Mouse (Mus musculus): ENCODE results near the gene Lhpp. TPM values are rescaled to one million over a fixed set of nuclear protein-coding genes. Genes with fewer than 3 reads are reported as not detected.

Lhpp gene
- polyA plus RNA-seq, 2 experiments from 2014 or later = 4.0 to 5.0 TPM

DNA sequence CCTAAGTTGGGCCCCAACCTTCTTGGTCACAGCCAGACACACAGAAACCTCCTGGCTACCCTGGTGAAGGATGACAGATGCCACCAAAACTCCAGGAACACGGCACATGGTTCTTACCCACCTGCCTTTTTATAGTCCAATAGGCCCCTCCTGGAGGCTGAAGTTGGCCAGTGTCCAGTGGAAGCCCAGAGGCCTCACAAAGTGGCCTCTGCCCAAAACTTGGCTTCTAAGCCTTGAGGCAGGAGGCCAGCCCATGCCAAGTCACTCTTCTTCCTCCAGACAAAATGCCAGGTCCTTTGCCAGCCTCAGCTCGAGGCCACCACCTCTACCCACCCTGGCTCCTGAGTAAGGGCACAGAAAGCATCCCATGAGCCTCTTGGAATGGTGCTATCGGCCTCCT is 72.5 kb downstream of the Lhpp start:
- no peak for ATAC-seq

DNA sequence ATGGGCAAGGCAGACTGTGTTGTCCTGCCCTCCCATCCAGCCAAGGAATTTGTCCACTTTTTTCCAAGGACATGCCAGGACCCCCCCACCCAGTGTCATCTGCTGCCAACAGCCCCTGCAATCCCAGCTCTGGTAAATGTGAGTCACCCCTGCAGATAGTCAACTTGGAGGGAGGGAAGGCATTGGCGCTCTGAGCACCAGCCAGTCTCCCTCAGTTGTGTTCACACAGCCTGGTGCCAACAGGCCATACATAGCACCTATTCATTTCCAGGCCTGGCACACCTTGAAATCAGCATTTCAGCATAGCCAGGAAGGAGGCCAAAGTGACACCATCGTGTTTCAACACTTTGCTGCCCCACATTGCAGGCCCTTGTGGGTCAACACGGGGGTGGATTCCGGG is 73.5 kb downstream of the Lhpp start:
- ATAC-seq = no peak

DNA sequence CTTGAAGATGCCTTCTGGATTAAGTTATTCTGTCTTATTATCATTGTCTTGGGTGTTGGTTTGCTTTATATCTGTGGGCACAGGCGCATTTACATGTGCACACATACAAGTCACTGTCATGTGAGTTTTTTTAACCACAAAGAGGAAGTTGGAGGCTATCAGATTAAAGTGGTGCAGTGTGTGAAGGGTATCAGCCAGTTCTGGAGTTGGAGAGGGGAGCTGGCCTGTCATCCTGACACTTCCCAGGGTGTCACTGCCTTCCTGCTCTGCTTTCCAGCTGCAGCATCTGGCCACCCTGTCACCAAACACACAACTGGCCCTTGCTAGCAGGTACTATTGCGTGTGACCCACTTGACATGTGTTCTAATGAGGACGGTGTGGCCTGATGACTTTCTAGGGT is 76.1 kb downstream of the Lhpp start:
- peak; percentile 87 for ATAC-seq

DNA sequence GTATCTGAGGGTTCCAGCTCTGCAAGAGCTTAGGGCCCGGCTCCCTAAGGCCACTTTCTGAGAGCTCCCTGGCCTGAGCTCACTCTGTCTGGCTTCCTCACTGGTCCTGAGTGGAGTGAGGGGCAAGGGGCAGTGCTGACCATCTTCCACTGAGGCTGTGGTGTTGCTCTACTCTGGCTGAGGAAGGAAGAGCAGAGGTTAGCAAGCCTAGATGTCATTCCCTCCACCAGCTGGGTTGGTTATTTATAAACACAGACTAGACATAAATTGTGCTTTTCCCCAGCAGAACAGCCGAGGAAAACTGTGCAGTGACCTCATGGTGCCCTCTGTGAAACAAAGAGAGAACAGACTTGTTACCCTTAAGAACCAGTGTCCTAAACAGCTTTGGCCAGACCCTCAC is 77.5 kb downstream of the Lhpp start:
- ATAC-seq = no peak

DNA sequence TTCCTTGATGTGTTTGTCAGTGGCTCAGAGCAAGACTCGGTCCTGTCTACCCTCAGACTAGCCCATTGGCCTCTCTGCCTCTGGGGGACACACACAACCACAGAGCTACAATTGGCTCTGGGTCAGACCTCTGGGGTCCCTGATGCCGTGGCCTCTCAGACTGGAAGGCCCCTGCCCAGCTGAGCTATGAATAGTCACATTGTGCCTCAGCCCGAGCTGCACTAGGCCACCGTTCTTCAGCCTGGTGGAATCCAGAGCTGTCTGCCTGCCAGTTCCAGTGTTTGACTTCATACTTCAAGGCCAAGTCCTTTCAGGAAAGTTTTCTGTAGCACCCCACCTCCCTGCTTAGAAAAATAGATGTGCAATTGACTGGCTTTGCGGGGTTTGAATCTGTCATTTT is 78.3 kb downstream of the Lhpp start:
- ATAC-seq = no peak

DNA sequence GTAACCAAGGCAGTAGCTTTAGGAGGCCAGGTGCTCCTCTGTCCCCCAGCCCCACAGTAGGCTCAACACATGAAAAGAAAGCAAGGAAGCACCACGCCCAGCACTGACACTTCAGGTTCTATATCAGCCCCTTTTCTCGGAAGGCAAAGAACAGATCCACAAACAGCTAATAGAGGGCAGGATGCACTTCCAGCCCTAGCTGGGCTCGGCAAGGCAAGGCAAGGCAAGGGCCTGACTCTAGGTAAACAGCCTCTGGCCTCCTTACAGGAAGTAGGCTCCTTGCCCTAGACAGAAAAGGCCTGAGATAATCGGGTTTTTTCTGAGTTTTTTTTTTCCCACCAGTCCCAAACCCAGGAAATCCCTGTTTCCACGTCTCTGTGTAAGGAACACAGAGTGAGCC is 79.3 kb downstream of the Lhpp start:
- no peak for ATAC-seq

DNA sequence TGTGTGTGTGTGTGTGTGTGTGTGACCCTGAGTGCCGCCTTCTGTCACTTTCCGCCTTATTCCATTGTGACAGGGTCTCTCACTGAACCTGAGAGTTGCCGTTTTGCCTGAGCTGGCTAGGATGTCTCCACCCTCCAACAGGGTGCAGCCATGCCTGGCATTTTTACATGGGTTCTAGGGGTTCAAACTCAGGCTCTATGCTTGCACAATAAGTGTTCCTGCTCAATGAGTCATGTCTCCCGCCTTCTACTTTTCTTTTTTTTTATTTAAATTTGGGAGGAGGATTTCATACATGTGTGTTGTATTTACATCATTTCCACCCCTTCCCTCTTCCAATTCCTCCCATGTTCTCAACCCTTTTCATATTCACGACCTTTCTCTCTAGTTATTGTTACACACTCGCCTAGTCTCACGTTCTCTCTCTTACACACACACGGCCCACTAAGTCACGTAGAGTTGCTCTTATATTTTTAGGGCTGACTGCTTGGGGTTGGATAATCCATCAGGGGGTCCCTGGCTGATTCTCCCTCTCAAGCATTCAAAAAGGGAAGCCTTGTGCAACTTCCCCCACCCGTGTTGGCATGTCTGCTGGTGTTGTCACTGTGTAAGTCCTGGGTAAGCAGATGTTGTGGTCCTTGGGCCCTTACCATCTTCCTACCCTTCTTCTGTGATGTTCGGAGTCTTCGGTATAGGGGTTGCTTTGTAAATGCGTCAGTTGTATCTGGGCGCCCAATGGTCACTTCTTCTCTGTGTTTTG is 80.5 kb downstream of the Lhpp start:
- no peak for ATAC-seq

DNA sequence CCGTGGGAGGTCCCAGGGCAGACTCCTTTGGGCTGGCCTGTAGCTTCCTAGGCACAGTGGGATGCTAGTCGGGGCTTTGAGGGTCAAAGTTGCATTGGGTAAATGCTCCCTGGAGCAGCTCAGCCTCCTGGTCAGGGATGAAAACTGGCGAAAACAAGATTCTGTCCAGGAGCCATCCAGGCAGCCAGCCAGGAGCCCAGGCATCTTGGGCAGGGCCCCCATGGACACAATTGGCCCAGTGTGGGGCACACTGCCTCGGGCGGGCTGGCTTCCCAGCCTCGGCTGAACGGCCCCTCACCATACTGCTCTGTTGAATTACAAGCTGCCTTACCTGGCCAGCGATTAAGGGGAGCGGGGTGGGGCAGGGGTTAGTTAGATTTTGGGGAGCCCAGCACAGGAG is 82.3 kb downstream of the Lhpp start:
- ATAC-seq = no peak

DNA sequence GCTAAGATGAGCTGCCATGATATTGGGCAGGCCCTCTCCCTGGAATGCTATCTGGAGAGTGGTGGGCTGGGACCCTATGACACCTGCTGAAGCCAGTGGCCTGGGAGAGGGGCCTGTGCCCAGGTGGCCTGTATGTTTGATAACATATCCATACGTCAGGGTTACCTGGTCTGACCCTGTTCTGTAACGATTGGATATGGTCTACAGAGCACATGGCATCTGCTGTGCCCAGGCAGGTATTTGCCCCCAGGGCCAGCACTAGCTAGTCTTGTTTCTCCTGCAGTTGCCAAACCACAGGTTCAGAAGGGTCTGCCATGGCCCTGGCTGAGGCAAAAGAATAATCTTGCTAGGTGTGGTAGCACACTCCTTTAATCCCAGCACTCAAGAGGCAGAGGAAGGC is 83.1 kb downstream of the Lhpp start:
- no peak for ATAC-seq

DNA sequence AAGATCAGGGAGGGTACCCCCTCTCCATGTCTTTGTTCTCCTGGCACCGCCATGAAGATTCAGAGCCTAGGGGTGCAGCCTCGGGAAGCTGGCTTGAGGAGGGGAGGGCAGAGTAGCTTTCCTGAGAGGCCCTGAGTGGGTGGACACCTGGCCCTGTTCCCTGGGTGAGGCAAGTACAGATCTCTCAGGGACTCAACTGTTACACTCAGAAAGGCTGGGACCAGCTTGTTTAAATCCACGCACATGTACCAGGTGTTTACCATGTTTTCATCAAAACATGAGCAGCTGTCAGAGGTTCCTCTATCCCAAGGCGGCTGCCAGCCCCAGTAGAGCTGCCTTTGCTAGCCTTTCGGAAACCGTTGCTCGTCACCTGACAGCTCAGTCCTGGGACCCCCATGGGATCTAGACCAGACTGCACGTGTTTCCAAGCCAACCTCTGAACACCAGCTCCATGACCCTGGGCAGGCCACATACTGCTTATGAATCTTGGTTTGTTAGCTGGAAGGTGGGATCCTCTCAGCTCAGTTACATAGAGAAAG is 86.9 kb downstream of the Lhpp start:
- no peak for ATAC-seq

DNA sequence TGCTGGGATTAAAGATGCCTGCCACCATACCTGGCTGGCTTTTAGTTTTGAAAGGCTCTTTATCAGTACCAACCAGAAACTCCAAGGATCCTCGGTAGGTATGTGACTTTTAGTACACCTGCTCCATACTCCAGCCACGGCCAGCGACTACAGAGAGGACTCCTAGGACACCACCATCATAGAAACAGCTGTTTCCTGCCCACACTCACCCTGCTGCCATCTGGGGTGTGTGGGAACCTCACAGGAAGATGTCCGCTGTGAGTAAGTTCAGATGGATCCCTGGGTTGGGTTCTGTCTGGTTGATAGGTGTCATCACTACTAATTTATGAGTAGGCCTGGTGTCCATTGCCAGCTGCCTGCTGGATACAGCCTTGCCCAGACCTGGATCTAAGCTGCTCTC is 88.3 kb downstream of the Lhpp start:
- no peak for ATAC-seq

DNA sequence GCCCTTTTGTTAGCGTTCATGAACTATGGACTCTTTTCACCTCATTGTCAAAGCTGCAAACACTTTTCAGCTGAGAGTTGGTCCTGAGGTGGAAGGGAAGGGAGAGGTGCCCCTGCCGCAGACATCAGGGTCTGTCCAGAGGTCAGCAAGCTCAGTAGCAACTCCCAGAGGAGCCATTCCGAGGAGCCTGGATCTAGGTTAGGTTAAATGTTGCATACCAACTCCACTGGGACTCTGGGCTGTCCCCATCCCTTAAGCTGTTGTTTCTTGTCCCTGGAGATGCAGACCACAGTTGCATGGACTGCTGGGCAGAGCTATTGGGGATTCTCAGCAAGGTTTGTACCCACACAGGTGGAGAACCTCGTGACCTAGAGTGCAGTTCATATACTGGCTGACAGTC is 88.7 kb downstream of the Lhpp start:
- ATAC-seq = no peak

DNA sequence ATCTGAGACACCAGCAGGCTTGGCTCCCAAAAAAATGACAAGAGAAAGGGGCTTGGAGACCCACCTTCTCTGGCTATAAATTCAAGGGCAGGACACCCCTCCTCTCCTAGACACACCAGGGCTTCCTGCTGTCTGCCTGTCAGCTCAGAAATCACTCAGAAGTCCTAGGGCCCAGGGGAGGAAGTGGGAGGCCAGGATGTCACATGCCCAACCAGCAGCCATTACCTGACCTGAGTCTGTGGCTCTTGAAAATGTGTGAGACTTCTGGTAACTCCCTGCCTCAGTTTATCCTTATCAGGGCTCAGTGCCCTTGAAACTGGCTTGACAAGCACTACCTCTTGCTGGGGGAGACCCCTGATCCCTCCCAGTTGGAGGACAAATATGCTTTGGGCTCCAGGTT is 89.2 kb downstream of the Lhpp start:
- peak; percentile 88 for ATAC-seq

DNA sequence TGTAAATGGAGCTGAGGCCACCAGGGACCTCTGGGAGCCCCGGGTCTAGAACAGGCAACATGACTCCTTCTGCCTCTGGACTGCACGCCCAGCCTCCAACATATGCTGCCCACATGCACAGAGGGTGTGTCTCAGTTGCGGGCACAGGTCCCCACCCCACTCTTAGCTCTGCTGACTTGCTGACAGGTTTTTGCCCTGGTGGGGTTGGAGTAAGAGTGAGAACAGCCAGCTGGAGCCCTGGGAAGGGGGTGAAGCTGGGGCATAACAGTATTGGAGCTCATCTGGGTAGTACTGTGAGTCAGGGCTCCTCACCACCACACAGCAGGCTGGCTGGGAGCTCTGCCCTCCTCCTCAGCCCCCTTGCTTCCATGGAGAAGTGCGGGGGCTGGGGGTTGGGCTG is 89.7 kb downstream of the Lhpp start:
- ATAC-seq = no peak

DNA sequence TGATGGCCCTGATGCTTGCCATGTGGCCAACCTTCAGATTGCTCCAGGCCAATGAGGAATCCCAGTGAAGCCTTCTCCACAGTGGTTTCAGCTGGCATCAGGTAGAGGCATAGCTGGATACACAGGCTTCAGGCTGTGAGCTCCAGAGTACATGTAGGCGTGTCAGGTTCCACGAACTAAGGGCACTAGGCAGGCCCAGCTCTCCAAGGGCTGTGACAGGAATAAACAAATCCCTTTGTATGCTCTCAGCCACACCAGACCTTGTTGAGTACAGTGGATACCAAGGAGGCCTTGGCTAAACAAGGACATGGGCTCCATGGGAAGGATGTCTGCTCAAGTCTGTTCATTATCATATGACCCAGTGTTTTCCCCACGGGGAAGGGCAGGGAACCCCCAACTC is 91.0 kb downstream of the Lhpp start:
- no peak for ATAC-seq

DNA sequence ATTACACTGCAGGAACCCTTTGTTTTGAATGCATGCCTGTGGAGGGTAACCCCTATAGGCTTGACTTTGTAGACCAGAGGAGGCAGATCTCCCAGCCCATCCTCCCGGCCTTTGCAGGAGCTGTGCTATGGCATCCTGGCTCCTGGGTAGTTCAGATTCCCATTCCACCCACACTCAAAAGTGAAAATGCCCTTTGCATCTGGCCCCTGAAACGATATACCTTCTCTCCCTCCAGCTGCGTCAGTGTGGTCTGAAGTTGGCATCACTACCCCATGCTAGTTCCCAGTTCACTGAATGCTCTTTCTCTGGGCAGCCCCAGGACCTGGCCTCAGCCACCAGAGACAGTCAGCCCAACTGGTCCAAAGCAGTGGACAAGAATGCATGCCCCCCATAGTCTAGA is 91.6 kb downstream of the Lhpp start:
- ATAC-seq = no peak

DNA sequence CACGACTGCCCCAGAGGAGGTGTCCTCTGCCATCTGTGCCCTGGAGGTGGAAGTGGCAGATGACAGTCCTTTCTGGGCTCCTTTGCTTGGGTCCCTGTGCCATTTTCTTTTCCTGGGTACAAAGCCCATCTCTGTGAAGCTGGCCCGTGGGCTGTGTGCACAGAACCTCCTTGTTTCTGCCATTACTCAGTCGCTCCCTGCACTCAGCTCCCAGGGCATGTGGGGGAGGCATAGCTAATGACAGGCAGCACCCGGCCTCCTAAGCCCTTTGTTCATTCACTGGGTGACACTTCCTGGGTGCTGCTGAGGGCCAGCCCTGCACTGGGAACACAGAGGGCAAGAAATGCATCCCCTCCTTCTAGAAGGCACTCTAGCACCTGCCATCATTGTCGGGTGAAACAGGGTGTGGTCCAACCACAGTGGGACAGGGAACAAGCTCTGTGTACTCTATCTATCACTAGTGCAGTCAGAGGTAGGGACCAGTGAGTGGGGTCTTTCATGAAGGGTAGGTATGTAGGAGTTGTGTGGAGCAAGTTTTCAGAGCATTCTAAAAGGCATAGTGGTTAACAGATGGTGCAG is 92.1 kb downstream of the Lhpp start:
- no peak for ATAC-seq

DNA sequence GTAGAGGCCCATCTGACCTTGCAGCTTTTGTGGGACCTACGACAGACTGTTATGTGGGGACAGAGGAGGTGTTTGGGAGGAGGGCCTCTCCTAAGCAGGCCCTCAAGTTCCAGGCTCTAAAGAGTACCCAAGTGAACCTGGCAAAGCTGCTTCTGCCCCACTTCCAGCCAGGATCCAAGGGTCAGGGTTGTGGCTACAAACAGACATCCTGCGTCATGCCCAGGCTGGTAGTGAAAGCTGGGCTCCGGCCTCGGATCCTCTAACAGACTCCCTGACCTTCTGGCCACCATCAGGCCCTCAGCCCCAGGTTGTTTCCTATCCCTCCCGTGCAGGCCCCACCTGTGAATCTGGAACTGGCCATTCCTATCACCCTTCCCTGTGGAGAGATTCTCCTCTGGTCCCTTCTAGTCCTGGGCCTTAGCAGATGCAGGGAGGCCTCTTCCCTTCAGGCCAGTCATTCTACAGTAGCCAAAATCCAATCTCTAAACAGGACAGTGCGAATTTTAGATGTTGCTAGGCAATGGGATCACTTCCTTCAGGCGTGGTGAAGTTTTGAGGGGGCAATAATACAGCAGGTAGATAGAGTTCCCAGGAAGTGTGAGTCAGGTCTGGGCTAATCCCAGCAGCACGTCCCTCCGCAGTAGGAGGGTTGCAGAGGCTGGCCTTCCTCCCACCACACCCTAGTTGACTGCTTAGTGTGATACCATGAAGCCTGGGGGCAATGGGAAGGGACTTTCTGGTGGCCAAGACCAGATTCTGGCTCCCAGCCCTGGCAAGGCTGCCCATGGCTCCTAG is 93.3 kb downstream of the Lhpp start:
- no peak for ATAC-seq

DNA sequence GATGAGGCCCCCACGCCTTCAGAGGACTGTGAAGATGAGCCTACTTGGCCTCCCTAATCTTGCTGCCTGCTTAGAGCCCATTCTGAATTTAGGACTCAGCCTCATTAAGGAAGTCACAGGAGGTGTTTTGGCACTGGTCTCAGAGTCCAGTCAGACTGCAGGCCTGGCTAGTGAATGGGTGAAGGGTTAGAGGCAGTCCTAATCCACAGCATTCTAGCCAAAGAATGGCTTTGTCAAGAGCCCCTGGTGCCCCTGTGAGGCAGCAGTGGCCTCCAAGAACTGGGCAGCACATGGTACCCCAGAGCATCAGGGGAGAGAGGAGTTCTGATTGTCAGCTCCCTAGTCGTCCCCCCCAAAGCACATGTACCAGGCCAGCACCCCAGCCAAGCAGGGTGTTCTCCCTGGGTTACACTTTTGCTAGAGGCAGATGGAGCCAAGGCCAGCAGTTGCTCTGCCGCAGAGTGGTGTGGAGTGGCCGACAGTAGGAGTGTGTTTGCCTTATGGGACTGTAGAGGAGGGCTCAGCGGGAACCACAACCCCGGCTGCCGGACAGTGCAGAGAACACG is 94.0 kb downstream of the Lhpp start:
- no peak for ATAC-seq

DNA sequence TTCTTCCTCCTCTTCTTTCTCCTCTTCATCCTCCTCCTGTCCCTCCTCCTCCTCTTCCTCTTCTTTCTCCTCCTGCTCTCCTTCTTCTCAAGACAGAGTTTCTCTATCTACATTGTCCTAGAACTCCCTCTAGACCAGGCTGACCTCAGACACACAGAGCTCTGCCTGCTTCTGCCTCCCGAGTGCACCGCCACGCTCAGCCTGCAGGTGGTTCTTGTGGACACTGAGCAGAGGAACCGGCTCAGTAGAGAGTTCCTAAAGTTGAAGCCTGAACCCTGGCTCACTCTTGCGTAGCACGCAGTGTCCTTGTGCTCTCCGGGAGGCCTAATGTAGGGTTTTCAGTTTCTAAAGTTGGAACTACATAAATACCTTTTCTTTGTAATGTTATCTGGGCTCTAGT is 94.7 kb downstream of the Lhpp start:
- ATAC-seq = peak; percentile 43

DNA sequence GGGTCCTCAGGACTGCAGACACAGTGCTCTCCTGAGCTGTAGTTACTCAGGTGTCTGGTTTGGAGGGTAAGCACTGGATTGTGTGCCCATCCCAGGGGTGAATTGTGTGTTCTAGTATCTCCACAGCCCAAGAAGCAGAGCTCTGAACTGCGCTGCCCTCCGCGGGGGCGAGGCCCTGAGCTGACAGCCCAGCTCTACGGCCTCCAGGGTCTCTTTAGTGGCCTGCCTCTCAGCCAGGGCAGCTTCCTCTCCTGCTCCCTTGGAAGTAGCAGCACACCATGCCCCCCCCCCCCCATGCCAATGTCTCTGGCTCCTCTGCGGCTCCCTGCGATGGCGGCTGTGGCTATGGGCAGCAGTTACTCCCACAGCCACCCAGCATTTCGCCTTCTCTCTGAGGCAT is 101.1 kb downstream of the Lhpp start:
- no peak for ATAC-seq

DNA sequence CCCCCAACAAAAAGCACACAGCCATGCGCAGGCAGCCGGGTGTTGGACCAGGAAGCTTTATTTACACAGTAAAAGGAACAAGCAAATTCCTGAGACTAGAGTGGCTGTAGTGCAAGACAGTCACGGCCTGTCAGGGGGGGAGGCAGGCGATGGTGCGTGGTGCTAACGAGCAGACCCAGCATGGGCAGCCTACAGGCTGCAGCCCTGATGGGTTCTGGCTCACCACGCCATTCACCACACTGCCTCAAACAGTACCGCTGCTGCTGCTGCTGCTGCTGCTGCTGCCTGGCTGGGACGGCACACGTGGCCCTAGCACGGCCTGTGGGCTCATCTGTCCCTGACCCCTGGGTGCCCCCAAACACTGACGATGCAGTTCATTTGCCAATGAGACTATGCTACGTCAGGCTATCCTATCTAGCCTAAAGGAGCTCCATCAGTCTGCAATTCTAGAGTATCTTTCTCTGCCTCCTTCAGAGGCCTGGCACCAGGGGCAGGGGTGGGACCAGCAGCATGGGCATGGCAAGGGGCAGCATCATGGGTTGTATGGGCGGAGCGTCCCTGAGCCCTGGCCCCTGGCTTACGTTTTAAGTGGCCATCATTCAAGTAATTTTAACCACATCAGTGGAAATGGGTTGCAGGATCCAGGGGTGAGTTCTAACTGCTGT is 101.7 kb downstream of the Lhpp start:
- ATAC-seq = no peak

DNA sequence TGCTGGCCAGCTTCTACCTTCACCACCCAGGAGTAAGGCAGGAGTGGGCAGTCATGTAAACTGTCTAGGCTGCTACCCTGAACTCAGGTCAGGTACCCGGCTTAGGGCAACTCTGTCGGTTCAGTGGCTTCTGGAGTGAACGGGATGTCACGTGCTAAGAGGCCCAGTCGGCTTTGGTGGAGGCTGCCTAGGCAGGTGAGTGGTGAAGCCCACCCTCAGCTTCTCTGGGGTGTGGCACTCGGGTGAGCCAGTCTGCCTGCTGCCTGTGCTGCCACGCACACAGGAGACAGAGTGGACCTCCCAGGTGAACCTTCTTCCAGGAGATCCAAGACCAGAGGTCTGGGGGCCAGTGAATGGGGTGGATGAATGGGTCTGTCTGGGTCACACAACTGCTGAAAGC is 102.5 kb downstream of the Lhpp start:
- ATAC-seq = no peak

Data from CD4-positive, CD25-positive, alpha-beta regulatory T cell, adult 4 months (primary cell).